8 mouse cellular contexts compared by ENCODE assay signal in genomic region chr10:95394819-95395812, GRCm38 (mm10). TPM values are rescaled to one million over a fixed set of nuclear protein-coding genes. Genes with fewer than 3 reads are reported as not detected.
A peak's percentile ranks its signal among the peaks of the same experiment; 100 is the strongest.
DNase-seq lines count a peak whose midpoint lies in the region; ATAC-seq and TF ChIP-seq lines count a peak whose summit lies in the region.

No protein-coding gene starts in this region.

- whole genome bisulfite sequencing in intestine, embryonic 14.5 days: 23% methylated on average over 25 of the region's 25 CpGs

- peak; percentile 24 for DNase-seq in kidney, adult 9 months
- DNase-seq in kidney, adult 11 months: no peak
- DNase-seq in intestine, embryonic 14.5 days (ENCODE audit: low spot score): peak; percentile 63
- DNase-seq in lung, postnatal 36 days: peak; percentile 61
- no peak for DNase-seq in layer of hippocampus, adult 9-10 months (ENCODE audit: low spot score)
- no peak for DNase-seq in urinary bladder, postnatal 4 days (ENCODE audit: low spot score in 2 of 2)
- no peak for DNase-seq in right cerebral cortex, postnatal 25 days

- H3K27ac ChIP-seq in bone marrow macrophage, adult 2 months (ENCODE audit: insufficient read depth, low read depth, low read length): no peak overlapping the region
- H3K27ac ChIP-seq in intestine, embryonic 14.5 days (ENCODE audit: low read depth): no peak overlapping the region

- no peaks in the 10 kb centered on the region for H3K27me3 ChIP-seq in intestine, embryonic 14.5 days (replicated peaks; ENCODE audit: control insufficient read depth, insufficient read depth, low read length)

- peak overlapping the region; percentile 36 for H3K4me2 ChIP-seq in intestine, embryonic 14.5 days (ENCODE audit: low read length)

- no peaks in the 10 kb centered on the region for H3K36me3 ChIP-seq in intestine, embryonic 14.5 days (ENCODE audit: control insufficient read depth, insufficient read depth, low read length)

- H3K9ac ChIP-seq in intestine, embryonic 14.5 days (ENCODE audit: low read length): no peak overlapping the region

- ATAC-seq in intestine, embryonic 14.5 days (replicated peaks; ENCODE audit: low FRiP score, low TSS enrichment, low read depth): no peak

- peak overlapping the region; percentile 51 for H3K4me3 ChIP-seq in bone marrow macrophage, adult 2 months (ENCODE audit: insufficient read depth, low read length)
- H3K4me3 ChIP-seq in intestine, embryonic 14.5 days (ENCODE audit: low read depth, low read length): peak overlapping the region; percentile 12; the same call in 1 of the 2 replicates

- no peak for TF ChIP-seq POLR2A in bone marrow macrophage, adult 2 months (IDR thresholded peaks at IDR 0.05; ENCODE audit: borderline replicate concordance, low read depth, low read length)

- no peaks in the 10 kb centered on the region for H3K9me3 ChIP-seq in intestine, embryonic 14.5 days (ENCODE audit: control insufficient read depth, low read length)

- no peaks in the 10 kb centered on the region for H3K4me1 ChIP-seq in bone marrow macrophage, adult 2 months (ENCODE audit: control insufficient read depth, insufficient read depth, low read length)
- H3K4me1 ChIP-seq in intestine, embryonic 14.5 days (replicated peaks; ENCODE audit: control insufficient read depth, insufficient read depth, low read length): peaks cover 19% of the 10 kb centered on the region; the same call in 1 of the 2 replicates

- TF ChIP-seq CTCF in bone marrow macrophage, adult 2 months (IDR thresholded peaks at IDR 0.05; ENCODE audit: low read depth, low read length): no peak

RNA-seq across cellular contexts. Expression of gene Socs2, which starts 21.9 kb away (rescaled TPM):
- 0.19 and 0.74 TPM in 2 replicates for polyA plus RNA-seq in bone marrow macrophage, adult 2 months (2012; ENCODE audit: insufficient read depth, insufficient read length, missing spikeins)
- 47.1 and 52.7 TPM in 2 replicates for polyA plus RNA-seq in intestine, embryonic 14.5 days (2014; fragmentation: Nextera tagmentation; extraction: Ambion mirVana)

Comparison
In these comparisons a context has a peak if more than half of its experiments do, and no peak if none do; other contexts are left out.
1. DNase-seq: peak in kidney, adult 9 months (single experiment), intestine, embryonic 14.5 days (single experiment) and lung, postnatal 36 days (single experiment); none in kidney, adult 11 months (single experiment), layer of hippocampus, adult 9-10 months (single experiment), urinary bladder, postnatal 4 days (0 of 2) and right cerebral cortex, postnatal 25 days (single experiment).
2. RNA of gene Socs2, which starts 21.9 kb away (polyA plus RNA-seq): 47.1 to 52.7 TPM in intestine, embryonic 14.5 days; 0.19 to 0.74 TPM in bone marrow macrophage, adult 2 months; every median in the first group is over 10 times any median in the second.